Mouse (Mus musculus) stomach, embryonic 14.5 days (tissue): Measurements from ENCODE around the gene Rora. TPM values are rescaled to one million over a fixed set of nuclear protein-coding genes. Genes with fewer than 3 reads are reported as not detected.

Experiments used
- ATAC-seq: fragments of 200-750 bp; cut with Nextera tagmentation; 2 replicates; pipeline ENCODE4 v1.8.0; 2017; ENCODE audit warnings: low read depth, moderate TSS enrichment; ENCODE audit not compliant: insufficient number of reproducible peaks, insufficient read depth, low FRiP score
- H3K27ac ChIP-seq: fragments of 300-500 bp; sonication (generic); 2 replicates; pipeline ENCODE4 v1.5.1; 2014; ENCODE audit warnings: mild to moderate bottlenecking, low read length, moderate library complexity, mixed read lengths
- H3K27me3 ChIP-seq: fragments of 300-500 bp; sonication (generic); 2 replicates; pipeline ENCODE4 v1.6.1; 2014; ENCODE audit warnings: low read length, control low read depth, mixed read lengths; ENCODE audit not compliant: control insufficient read depth, insufficient read depth
- H3K36me3 ChIP-seq: fragments of 300-500 bp; sonication (generic); 2 replicates; pipeline ENCODE4 v1.6.1; 2014; ENCODE audit warnings: mild to moderate bottlenecking, control low read depth, low read length, moderate library complexity, mixed read lengths; ENCODE audit not compliant: control insufficient read depth, insufficient read depth
- H3K4me1 ChIP-seq: fragments of 300-500 bp; sonication (generic); 2 replicates; pipeline ENCODE4 v1.6.1; 2014; ENCODE audit warnings: low read length, control low read depth, mixed read lengths; ENCODE audit not compliant: control insufficient read depth, insufficient read depth
- H3K4me2 ChIP-seq: fragments of 300-500 bp; sonication (generic); replicated peaks from 2 replicates; pipeline ENCODE4 v1.6.1; 2014; ENCODE audit warnings: low read depth, low read length, control low read depth
- H3K4me3 ChIP-seq: fragments of 300-500 bp; sonication (generic); 2 replicates; pipeline ENCODE4 v1.5.1; 2014; ENCODE audit warnings: low read depth, low read length, control low read depth
- H3K9ac ChIP-seq: fragments of 300-500 bp; sonication (generic); replicated peaks from 2 replicates; pipeline ENCODE4 v1.6.1; 2014; ENCODE audit warnings: low read depth, mild to moderate bottlenecking, control low read depth, low read length, moderate library complexity, mixed read lengths
- H3K9me3 ChIP-seq: fragments of 300-500 bp; sonication (generic); 2 replicates; pipeline ENCODE4 v1.6.1; 2016; ENCODE audit warnings: low read depth, low read length, control low read depth; ENCODE audit not compliant: control insufficient read depth
- WGBS: fragments of 180-500 bp; shearing (Covaris S2); extraction: QIAGEN DNeasy Blood & Tissue Kit; methylation state at CpG from one replicate; pipeline ENCODE4 v1.1.7; 2014; 5-methylcytosine and 5-hydroxymethylcytosine counted together
- polyA plus RNA-seq: library from polyadenylated mRNA; unstranded; fragments of >200 nt; fragmentation: Nextera tagmentation; extraction: Ambion mirVana; gene quantifications from 2 replicates; pipeline ENCODE4 v1.2.1, GENCODE M21; 2014

The Rora gene
- polyA plus RNA-seq, 1 experiment from 2014 or later: 7.1 TPM

GRCm38 (mm10) chr9:69376982-69377653 is 723.5 kb downstream of the Rora start:
- H3K27me3 ChIP-seq: no peaks in the 10 kb centered on the region
- no peaks in the 10 kb centered on the region for H3K4me1 ChIP-seq
- no peak overlapping the region for H3K9ac ChIP-seq
- no peaks in the 10 kb centered on the region for H3K36me3 ChIP-seq
- H3K4me3 ChIP-seq: no peak overlapping the region
- 91% methylated on average over 4 of the region's 4 CpGs for WGBS
- no peak overlapping the region for H3K4me2 ChIP-seq
- no peak overlapping the region for H3K27ac ChIP-seq
- no peaks in the 10 kb centered on the region for H3K9me3 ChIP-seq
- no peak for ATAC-seq

GRCm38 (mm10) chr9:69377654-69378045 is 724.1 kb downstream of the Rora start:
- ATAC-seq: no peak
- H3K36me3 ChIP-seq: no peaks in the 10 kb centered on the region
- 76% methylated on average over 3 of the region's 3 CpGs for WGBS
- no peak overlapping the region for H3K4me2 ChIP-seq
- H3K4me3 ChIP-seq: no peak overlapping the region
- H3K27me3 ChIP-seq: no peaks in the 10 kb centered on the region
- no peak overlapping the region for H3K27ac ChIP-seq
- no peaks in the 10 kb centered on the region for H3K9me3 ChIP-seq
- no peak overlapping the region for H3K9ac ChIP-seq
- H3K4me1 ChIP-seq: no peaks in the 10 kb centered on the region

GRCm38 (mm10) chr9:69380546-69380945 is 727.0 kb downstream of the Rora start:
- no peak overlapping the region for H3K4me2 ChIP-seq
- H3K27ac ChIP-seq: no peak overlapping the region
- H3K36me3 ChIP-seq: no peaks in the 10 kb centered on the region
- 64% methylated on average over 1 of the region's 1 CpGs for WGBS
- H3K4me3 ChIP-seq: no peak overlapping the region
- no peaks in the 10 kb centered on the region for H3K27me3 ChIP-seq
- no peaks in the 10 kb centered on the region for H3K9me3 ChIP-seq
- no peaks in the 10 kb centered on the region for H3K4me1 ChIP-seq
- no peak for ATAC-seq
- no peak overlapping the region for H3K9ac ChIP-seq

- H3K4me3 ChIP-seq: no peak overlapping the region
- WGBS: 61% methylated on average over 7 of the region's 7 CpGs
- H3K4me1 ChIP-seq: no peaks in the 10 kb centered on the region
- no peaks in the 10 kb centered on the region for H3K36me3 ChIP-seq
- H3K9ac ChIP-seq: no peak overlapping the region
- no peak for ATAC-seq
- no peak overlapping the region for H3K27ac ChIP-seq
- no peaks in the 10 kb centered on the region for H3K27me3 ChIP-seq
- H3K9me3 ChIP-seq: no peaks in the 10 kb centered on the region
- no peak overlapping the region for H3K4me2 ChIP-seq
These were observed 728.2 kb downstream of the Rora start for GRCm38 (mm10) chr9:69381741-69382140.

- Histone ChIP-seq H3K9me3 (no peaks in the 10 kb centered on the region), H3K4me2 (no peak overlapping the region), H3K4me3 (no peak overlapping the region), H3K27me3 (no peaks in the 10 kb centered on the region), H3K36me3 (no peaks in the 10 kb centered on the region), H3K4me1 (no peaks in the 10 kb centered on the region), H3K9ac (no peak overlapping the region), H3K27ac (no peak overlapping the region)
- no peak for ATAC-seq
- 86% methylated on average over 17 of the region's 17 CpGs for WGBS
These were observed 730.9 kb downstream of the Rora start for GRCm38 (mm10) chr9:69384475-69384874.

GRCm38 (mm10) chr9:69384905-69385304 is 731.3 kb downstream of the Rora start:
- Histone ChIP-seq H3K4me3 (no peak overlapping the region), H3K36me3 (no peaks in the 10 kb centered on the region), H3K27ac (no peak overlapping the region), H3K4me1 (no peaks in the 10 kb centered on the region), H3K27me3 (no peaks in the 10 kb centered on the region), H3K9ac (no peak overlapping the region), H3K9me3 (no peaks in the 10 kb centered on the region), H3K4me2 (no peak overlapping the region)
- WGBS: 68% methylated on average over 1 of the region's 1 CpGs
- no peak for ATAC-seq

GRCm38 (mm10) chr9:69387296-69387695 is 733.7 kb downstream of the Rora start:
- no peak overlapping the region for H3K27ac ChIP-seq
- no peaks in the 10 kb centered on the region for H3K4me1 ChIP-seq
- H3K9ac ChIP-seq: no peak overlapping the region
- no peaks in the 10 kb centered on the region for H3K27me3 ChIP-seq
- 42% methylated on average over 4 of the region's 4 CpGs for WGBS
- H3K4me2 ChIP-seq: no peak overlapping the region
- H3K4me3 ChIP-seq: no peak overlapping the region
- H3K9me3 ChIP-seq: no peaks in the 10 kb centered on the region
- ATAC-seq: no peak
- no peaks in the 10 kb centered on the region for H3K36me3 ChIP-seq

- no peak overlapping the region for H3K9ac ChIP-seq
- H3K36me3 ChIP-seq: no peaks in the 10 kb centered on the region
- H3K4me3 ChIP-seq: no peak overlapping the region
- no peaks in the 10 kb centered on the region for H3K9me3 ChIP-seq
- H3K27me3 ChIP-seq: no peaks in the 10 kb centered on the region
- ATAC-seq: no peak
- H3K27ac ChIP-seq: no peak overlapping the region
- WGBS: 77% methylated on average over 4 of the region's 4 CpGs
- no peaks in the 10 kb centered on the region for H3K4me1 ChIP-seq
- no peak overlapping the region for H3K4me2 ChIP-seq
These were observed 737.0 kb downstream of the Rora start for GRCm38 (mm10) chr9:69390631-69391030.

- no peak overlapping the region for H3K4me2 ChIP-seq
- no peak overlapping the region for H3K4me3 ChIP-seq
- H3K27ac ChIP-seq: no peak overlapping the region
- WGBS: 80% methylated on average over 5 of the region's 5 CpGs
- H3K9ac ChIP-seq: no peak overlapping the region
- H3K36me3 ChIP-seq: no peaks in the 10 kb centered on the region
- no peaks in the 10 kb centered on the region for H3K4me1 ChIP-seq
- H3K27me3 ChIP-seq: no peaks in the 10 kb centered on the region
- ATAC-seq: no peak
- no peaks in the 10 kb centered on the region for H3K9me3 ChIP-seq
These were observed 740.6 kb downstream of the Rora start for GRCm38 (mm10) chr9:69394234-69394633.
